ENCODE assay signal across 15 mouse cellular contexts in the genomic region with DNA sequence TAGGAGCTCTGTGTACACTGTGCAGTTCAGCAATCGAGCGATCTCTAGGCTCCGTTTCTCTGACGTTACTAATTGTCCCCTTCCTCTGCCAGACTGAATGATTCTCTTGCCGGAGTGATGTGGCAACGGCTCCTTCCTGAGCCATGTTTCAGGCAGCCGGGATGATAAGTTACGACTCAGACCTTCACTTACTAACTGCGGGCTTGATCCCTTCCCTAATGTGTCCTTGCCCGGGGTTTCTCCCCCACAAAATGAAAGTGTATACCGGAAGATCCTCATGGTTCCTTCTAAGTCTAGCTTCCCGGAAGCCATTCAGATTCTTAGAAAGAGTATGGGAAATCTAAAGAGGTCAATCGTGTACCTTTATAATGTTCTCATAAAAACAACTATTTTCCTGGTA. TPM values are rescaled to one million over a fixed set of nuclear protein-coding genes. Genes with fewer than 3 reads are reported as not detected.
A peak's percentile ranks its signal among the peaks of the same experiment; 100 is the strongest.
DNase-seq lines count a peak whose midpoint lies in the region; ATAC-seq lines count a peak whose summit lies in the region.
"Had no signal": no experiment of that assay in that cellular context is flagged by ENCODE, and none has a peak within 500 bp of the region (broad histone marks: within the 10 kb centered on the region; RNA-seq: fewer than 3 reads in every experiment).

No protein-coding gene starts in this region.

- ATAC-seq in heart, embryonic 11.5 days (replicated peaks; ENCODE audit: insufficient number of reproducible peaks, low FRiP score, low TSS enrichment) = no peak
- ATAC-seq in lung, embryonic 15.5 days (ENCODE audit: borderline replicate concordance, extremely low read depth, low FRiP score, low TSS enrichment) = no peak
- no peak for ATAC-seq in embryonic facial prominence, embryonic 12.5 days (ENCODE audit: insufficient number of reproducible peaks, insufficient read depth, low FRiP score, low TSS enrichment)
- 0 out of 2 replicates have a peak, but pooled peaks have one; percentile 18 for ATAC-seq in megakaryocyte-erythroid progenitor cell, adult 5-6 weeks (replicated peaks; ENCODE audit: low FRiP score, low TSS enrichment, poor library complexity, severe bottlenecking)
- ATAC-seq: Patski had no signal

- DNase-seq in heart, postnatal 4 days = no peak
- DNase-seq in lung, adult 18-20 months = no peak
- DNase-seq in frontal cortex, postnatal 25 days (ENCODE audit: low spot score in 2 of 2) = no peak
- DNase-seq in kidney, adult 18-20 months = no peak
- DNase-seq: cerebellum, adult 9-11 months; layer of hippocampus, postnatal 36 days; liver, embryonic 13.5 days; retina, postnatal 1 day had no signal

- H3K4me2 ChIP-seq in heart, embryonic 11.5 days = peak overlapping the region; percentile 18; the same call in 1 of the 2 replicates
- H3K4me2 ChIP-seq in lung, embryonic 15.5 days = peak overlapping the region; percentile 42
- H3K4me2 ChIP-seq in embryonic facial prominence, embryonic 12.5 days (replicated peaks) = peak overlapping the region; percentile 31
- H3K4me2 ChIP-seq: liver, embryonic 13.5 days had no signal

- no peaks in the 10 kb centered on the region for H3K27me3 ChIP-seq in heart, embryonic 11.5 days (ENCODE audit: control insufficient read depth, insufficient read depth, low read length)
- no peaks in the 10 kb centered on the region for H3K27me3 ChIP-seq in lung, embryonic 15.5 days
- no peaks in the 10 kb centered on the region for H3K27me3 ChIP-seq in embryonic facial prominence, embryonic 12.5 days
- H3K27me3 ChIP-seq: liver, embryonic 13.5 days had no signal

- no peak overlapping the region for H3K27ac ChIP-seq in heart, embryonic 11.5 days (ENCODE audit: low read depth, low read length)
- H3K27ac ChIP-seq in lung, embryonic 15.5 days = no peak overlapping the region
- no peak overlapping the region for H3K27ac ChIP-seq in embryonic facial prominence, embryonic 12.5 days
- H3K27ac ChIP-seq: liver, embryonic 13.5 days had no signal

- 64% methylated on average over 13 of the region's 13 CpGs for WGBS in heart, embryonic 11.5 days (ENCODE audit: insufficient replicate concordance)
- WGBS in lung, embryonic 15.5 days = 49% methylated on average over 13 of the region's 13 CpGs
- WGBS in embryonic facial prominence, embryonic 12.5 days = 57% methylated on average over 13 of the region's 13 CpGs

- H3K9ac ChIP-seq in heart, embryonic 11.5 days (ENCODE audit: low read depth, low read length) = no peak overlapping the region
- no peak overlapping the region for H3K9ac ChIP-seq in lung, embryonic 15.5 days
- H3K9ac ChIP-seq in embryonic facial prominence, embryonic 12.5 days = no peak overlapping the region
- H3K9ac ChIP-seq: liver, embryonic 13.5 days had no signal

- H3K4me1 ChIP-seq in heart, embryonic 11.5 days (ENCODE audit: control insufficient read depth, insufficient read depth, low read length) = no peaks in the 10 kb centered on the region
- 0 out of 2 replicates have a peak, but pooled peaks cover 5% of the 10 kb centered on the region for H3K4me1 ChIP-seq in lung, embryonic 15.5 days
- peaks cover 13% of the 10 kb centered on the region for H3K4me1 ChIP-seq in embryonic facial prominence, embryonic 12.5 days
- H3K4me1 ChIP-seq: liver, embryonic 13.5 days had no signal

- H3K4me3 ChIP-seq in heart, embryonic 11.5 days (ENCODE audit: low read depth, low read length) = no peak overlapping the region
- H3K4me3 ChIP-seq in lung, embryonic 15.5 days = no peak overlapping the region; the same call in 1 of the 2 replicates
- 0 out of 2 replicates have a peak overlapping the region, but pooled peaks have one; percentile 0 for H3K4me3 ChIP-seq in embryonic facial prominence, embryonic 12.5 days
- H3K4me3 ChIP-seq: liver, embryonic 13.5 days had no signal

- H3K36me3 ChIP-seq in heart, embryonic 11.5 days (ENCODE audit: control insufficient read depth, insufficient read depth, low read length) = no peaks in the 10 kb centered on the region
- H3K36me3 ChIP-seq in lung, embryonic 15.5 days = no peaks in the 10 kb centered on the region
- no peaks in the 10 kb centered on the region for H3K36me3 ChIP-seq in embryonic facial prominence, embryonic 12.5 days
- H3K36me3 ChIP-seq: liver, embryonic 13.5 days had no signal

- H3K9me3 ChIP-seq in heart, embryonic 11.5 days (replicated peaks; ENCODE audit: control insufficient read depth, low read length) = no peaks in the 10 kb centered on the region
- no peaks in the 10 kb centered on the region for H3K9me3 ChIP-seq in lung, embryonic 15.5 days
- H3K9me3 ChIP-seq in embryonic facial prominence, embryonic 12.5 days = no peaks in the 10 kb centered on the region
- H3K9me3 ChIP-seq: liver, embryonic 13.5 days had no signal

RNA-seq across cellular contexts. Expression of a gene that starts 41.4 kb away (rescaled TPM):
- polyA plus RNA-seq in heart, embryonic 11.5 days (2014; fragmentation: Nextera tagmentation; extraction: Ambion mirVana) = 1,564 and 1,695 TPM in 2 replicates
- 1,000 to 10,000 TPM; 3,101 to 3,310 TPM for total RNA-seq in heart, postnatal 4 days (2021)
- polyA plus RNA-seq in lung, embryonic 15.5 days (2015; fragmentation: Nextera tagmentation; extraction: Ambion mirVana) = 450 and 462 TPM in 2 replicates
- 525 and 530 TPM in 2 replicates for polyA plus RNA-seq in embryonic facial prominence, embryonic 12.5 days (2016; fragmentation: Nextera tagmentation; extraction: Ambion mirVana)
- total RNA-seq in megakaryocyte-erythroid progenitor cell, adult 5-6 weeks (2014; fragmentation: Nextera tagmentation) = 51.8 and 73.7 TPM in 2 replicates
- total RNA-seq in megakaryocyte-erythroid progenitor cell, adult 5-6 weeks (2017) = 122 and 140 TPM in 2 replicates

RNA-seq across cellular contexts. Expression of a gene that starts 42.0 kb away (rescaled TPM):
- polyA plus RNA-seq in heart, embryonic 11.5 days (2014; fragmentation: Nextera tagmentation; extraction: Ambion mirVana) = not detected in 2 replicates
- not detected for total RNA-seq in heart, postnatal 4 days (2021)
- polyA plus RNA-seq in lung, embryonic 15.5 days (2015; fragmentation: Nextera tagmentation; extraction: Ambion mirVana) = not detected in 2 replicates
- 0.43 and 0.55 TPM in 2 replicates for polyA plus RNA-seq in embryonic facial prominence, embryonic 12.5 days (2016; fragmentation: Nextera tagmentation; extraction: Ambion mirVana)
- not detected in 2 replicates for total RNA-seq in megakaryocyte-erythroid progenitor cell, adult 5-6 weeks (2014; fragmentation: Nextera tagmentation)
- total RNA-seq in megakaryocyte-erythroid progenitor cell, adult 5-6 weeks (2017) = not detected in 2 replicates
- total RNA-seq: layer of hippocampus, postnatal 36 days had no signal
- polyA plus RNA-seq: kidney, embryonic 16.5 days; Patski; spleen, adult 2 months had no signal
